Mouse (Mus musculus): Measurements from ENCODE around the gene Cadm4.
"Not testable (repeated sequence)": the region's sequence is repeated elsewhere in the genome, so short reads cannot be mapped to it uniquely, and the experiment has no call there.

Cadm4 gene

DNA sequence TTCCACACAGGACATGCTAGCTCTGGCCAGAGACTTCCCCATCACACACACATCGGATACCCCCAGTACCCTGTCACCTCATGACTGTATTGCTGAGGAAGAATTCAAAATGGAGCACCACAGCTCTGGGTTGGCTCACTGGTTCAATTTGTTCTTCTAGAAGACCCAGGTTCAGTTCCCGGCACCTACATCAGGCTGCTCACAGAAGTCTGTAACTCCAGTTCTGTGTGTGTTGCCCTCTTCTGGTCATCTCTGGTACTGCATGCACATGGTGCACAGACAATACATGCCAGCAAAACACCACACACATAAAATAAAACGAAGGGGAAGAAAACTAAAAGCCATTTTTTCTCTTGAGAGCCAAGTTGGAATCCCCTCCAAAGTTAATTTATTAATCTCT lies 12.7 kb upstream of the Cadm4 start:
- no peak for DNase-seq

- DNase-seq, result no peak
These were observed 11.5 kb upstream of the Cadm4 start for GRCm38 (mm10) chr7:24470356-24470755.

DNA sequence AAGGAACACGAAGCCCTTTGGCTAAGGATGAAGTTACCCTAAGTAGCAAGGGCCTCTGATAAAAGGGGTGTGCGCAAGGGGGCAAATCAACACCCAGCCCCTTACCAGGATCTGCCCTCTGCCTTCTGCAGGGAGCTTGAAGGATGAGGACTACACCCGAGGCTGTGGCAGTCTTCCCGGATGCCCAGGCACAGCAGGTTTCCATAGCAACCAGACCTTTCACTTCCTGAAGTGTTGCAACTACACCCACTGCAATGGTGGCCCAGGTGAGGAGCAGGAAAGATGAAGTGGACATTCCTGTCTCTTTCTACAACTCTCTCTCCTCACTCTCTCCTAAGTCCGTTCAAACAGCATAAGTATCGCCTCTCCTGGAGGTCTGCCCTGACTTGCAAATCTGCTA lies 9.4 kb upstream of the Cadm4 start:
- DNase-seq, result no peak

DNA sequence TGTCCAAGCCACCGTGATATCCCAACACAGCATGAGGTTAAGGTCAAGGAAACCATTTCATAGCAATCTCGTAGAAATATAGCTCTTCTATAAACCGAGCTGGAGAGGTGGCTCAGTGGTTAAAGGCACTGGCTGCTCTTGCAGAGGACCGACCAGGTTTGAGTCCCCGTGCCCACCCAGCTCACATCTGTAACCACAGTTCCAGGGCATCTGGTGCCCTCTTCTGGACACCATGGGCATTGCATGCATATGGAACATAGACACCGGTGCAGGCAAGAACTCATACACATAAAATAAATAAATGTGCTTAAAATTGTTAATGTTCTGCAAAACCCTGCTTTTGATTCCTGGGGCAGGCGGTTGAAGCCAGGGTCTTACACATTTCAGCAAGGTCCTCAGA lies 8.9 kb upstream of the Cadm4 start:
- DNase-seq, result no peak

DNA sequence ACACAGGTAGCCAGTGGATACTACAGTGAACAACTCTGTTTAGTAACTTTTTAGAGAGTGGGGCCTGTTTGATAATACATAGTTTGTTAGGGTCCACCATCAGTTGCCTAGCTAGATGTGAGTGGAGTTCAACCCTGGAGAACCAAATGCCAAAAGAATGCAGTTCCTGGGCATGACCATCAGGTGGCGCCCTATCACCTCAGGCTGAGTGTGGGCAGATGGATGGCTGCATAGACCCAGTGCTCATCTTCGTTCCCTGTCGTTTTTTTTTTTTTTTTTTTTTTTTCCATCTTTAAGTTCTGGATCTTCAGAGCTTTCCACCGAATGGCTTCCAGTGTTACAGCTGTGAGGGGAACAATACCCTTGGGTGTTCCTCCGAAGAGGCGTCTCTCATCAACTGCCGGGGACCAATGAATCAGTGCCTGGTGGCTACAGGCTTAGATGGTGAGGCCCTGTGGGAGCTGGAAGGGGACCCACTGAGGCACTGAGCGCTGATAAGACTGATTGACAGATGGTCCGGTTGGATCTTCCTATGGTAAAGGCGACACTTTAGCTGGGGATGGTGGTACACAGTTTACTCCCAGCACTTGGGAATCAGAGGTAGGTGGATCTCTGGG lies 7.8 kb upstream of the Cadm4 start:
- DNase-seq, result peak; percentile 66

- no peak for DNase-seq
These were observed 6.9 kb upstream of the Cadm4 start for GRCm38 (mm10) chr7:24474811-24475506.

GRCm38 (mm10) chr7:24476338-24476737 lies 5.5 kb upstream of the Cadm4 start:
- no peak for DNase-seq

DNA sequence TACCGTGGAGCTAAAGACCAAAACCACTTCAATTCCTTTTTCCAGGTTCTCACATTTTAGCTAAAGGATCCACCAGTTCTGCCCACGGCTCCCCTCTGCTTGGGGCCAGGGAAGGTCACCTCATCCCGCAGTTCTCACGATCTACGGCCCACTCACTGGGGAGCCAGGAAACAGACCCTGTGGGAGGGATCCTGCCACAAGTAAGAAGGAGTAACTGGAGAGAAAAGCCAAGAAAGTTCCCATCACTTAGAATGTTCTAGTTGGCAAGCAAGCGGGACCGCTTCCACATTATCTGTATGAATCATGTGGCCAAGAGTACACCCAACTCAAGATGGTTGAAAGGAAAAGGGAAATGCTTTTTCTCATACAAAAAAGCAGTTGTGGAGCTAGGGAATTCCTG lies 5.0 kb upstream of the Cadm4 start:
- DNase-seq, result no peak

DNA sequence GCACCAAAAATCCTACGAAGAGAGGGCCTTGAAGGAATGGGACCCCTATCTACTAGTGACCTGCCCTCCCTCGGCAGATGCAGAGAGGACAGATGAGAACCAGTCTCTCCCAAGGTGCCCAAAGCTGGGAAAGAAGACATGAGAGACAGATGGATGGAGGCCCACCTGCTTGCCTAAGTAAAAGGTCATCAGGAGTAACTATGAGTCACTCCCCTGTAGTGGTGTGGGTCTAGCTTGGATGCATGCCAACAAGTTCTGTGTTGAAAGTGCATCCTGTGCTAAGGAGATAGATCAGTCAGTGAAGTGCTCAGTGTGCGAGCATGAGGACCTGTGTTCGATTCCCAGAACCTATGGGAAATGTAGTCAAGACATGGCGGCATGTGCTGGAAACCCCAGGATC lies 2.9 kb upstream of the Cadm4 start:
- no peak for DNase-seq

GRCm38 (mm10) chr7:24479685-24480084 lies 2.1 kb upstream of the Cadm4 start:
- DNase-seq, result no peak

DNA sequence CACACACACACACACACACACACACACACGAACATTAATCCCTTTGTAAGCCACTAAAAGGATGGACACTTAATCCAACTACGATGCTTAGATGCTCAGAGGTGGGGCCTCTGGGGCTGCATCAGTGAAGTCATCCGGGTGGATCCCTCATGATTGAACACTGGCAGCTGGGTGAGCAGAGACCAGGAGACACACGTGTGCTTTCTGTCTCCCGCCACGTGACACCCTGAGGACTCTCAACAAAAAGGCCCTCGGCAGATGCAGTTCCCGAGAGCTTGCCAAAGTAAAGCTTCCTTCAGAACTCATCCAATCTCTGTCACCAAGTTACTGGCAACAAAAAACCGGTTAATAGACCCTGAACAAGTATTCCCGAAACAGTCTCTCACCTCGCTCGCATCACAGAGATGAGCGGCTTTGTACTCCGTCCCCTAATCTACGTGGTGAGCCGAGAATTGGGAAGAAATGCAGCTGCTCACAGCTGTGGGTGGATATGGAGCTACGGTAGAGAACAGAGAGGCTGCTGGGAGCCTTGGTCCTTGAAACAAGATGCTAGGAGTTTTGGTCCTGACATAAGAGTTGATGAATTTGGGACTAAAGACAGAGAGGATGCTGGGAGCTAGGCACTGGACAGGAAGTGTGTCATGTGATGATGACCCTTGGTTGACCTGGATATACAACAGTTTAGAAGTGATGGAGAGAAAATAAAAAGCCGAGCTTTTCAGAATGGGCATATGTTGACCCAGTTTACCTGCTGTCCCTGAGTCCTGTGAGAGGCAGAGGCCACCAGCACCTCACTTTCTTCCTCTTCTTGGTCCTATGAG lies 1.5 kb upstream of the Cadm4 start:
- DNase-seq, result no peak

- no peak for DNase-seq
These were observed 793 bp upstream of the Cadm4 start for GRCm38 (mm10) chr7:24480986-24481473.

DNA sequence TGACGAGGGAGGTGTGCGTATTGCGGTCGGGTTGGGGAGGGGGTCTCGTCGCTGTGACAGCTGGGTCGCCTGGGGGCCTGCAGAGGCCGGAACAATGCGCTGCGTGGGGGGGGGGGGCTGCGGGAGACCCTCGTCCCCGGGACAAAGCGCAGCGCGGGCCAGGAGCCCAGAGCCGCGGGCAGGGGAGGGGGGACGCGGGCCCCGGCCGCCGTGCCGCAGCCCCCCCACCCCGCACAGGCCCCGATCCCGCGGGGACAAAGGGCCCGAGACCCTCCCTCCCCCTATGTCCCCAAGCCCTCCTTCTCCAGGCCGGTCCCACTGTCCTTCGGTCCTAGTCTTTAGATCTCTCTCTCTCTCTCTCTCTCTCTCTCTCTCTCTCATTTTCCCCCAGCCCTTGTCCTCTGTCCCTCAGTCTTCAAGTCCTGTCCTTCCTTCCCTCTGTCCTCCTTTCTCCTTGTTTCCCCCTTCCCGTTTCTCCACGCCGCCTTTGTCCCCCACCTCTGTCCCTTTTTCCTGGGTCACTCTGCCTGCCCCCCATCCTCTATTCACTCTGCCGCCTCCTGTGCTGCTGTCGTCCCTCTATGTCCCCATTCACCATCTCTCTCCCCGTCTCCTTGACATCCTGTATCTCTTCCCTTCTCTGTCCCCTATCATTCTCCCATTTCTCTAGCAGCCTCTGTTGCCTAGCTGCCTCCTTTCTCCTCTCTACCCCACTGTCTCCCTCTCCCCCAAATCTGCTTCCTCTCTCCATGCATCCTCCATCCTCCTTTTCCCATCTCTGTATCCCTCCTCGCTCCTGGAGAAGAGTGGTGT lies 591 bp downstream of the Cadm4 start:
- DNase-seq, result no peak

- DNase-seq, result not testable (repeated sequence)
These were observed 1.5 kb downstream of the Cadm4 start for GRCm38 (mm10) chr7:24483291-24483690.

DNA sequence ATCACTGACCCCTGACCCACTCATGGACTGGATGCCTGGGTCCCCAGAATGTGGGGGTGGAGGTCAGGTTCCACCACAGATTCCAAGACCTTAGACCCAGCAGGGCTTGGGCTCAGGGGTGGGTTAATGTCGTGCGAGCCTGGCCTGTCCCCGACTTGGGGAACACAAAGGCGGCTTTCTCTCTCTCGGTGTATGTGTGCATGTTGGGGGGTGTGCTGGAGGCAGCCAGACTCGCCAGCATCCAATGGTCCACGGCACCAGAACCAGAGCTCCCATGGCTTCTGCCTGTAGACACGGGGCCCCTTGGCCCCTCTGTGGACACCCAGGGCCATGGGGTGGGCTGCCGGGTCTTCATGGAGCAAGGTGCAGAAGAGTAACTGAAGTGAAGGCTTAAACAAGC lies 3.7 kb downstream of the Cadm4 start:
- DNase-seq, result no peak

GRCm38 (mm10) chr7:24486654-24487130 lies 4.9 kb downstream of the Cadm4 start:
- DNase-seq, result no peak

DNA sequence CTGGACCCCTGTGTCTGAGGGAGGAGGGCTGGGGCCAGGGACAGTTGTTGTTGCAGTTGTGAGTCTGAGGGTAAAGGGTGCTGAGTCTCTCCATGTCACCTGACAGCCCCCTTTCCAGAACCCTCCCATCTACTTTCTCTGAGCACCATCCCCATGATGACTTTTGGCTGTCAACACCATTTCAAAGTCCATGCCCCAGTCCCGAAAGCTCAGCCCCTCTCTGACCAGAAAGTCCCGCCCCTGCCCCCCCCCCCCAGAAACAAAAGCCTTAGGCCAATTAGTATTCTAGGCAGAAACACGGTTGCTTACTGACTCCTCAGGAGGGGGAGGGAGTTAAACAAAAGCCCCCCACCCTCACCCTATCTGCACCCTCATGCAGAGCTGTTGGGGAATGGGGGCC lies 5.6 kb downstream of the Cadm4 start:
- DNase-seq, result no peak

DNA sequence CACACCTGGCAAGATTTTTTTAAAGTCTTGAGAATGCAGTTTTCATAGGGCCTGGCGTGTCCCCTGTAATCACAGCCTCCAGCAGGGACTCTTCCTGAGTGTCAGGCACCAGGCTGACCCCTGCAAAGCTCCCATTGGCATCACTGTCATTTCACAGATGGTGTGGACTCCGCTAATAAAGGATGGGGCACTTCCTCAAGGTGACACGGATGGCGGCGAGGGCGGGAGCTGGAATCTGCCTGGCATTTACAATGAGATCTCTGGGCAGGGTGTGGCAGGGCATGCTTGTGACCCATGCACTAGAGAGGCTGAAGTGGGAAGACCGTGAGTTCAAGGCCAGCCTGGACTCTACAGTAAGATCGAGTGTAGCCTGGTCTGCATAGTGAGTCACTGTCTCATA lies 6.5 kb downstream of the Cadm4 start:
- no peak for DNase-seq

- DNase-seq, result no peak
These were observed 18.2 kb downstream of the Cadm4 start for GRCm38 (mm10) chr7:24499856-24500577.

- no peak for DNase-seq
These were observed 19.1 kb downstream of the Cadm4 start for GRCm38 (mm10) chr7:24500929-24501328.

- DNase-seq, result no peak
These were observed 19.7 kb downstream of the Cadm4 start for GRCm38 (mm10) chr7:24501492-24501891.

GRCm38 (mm10) chr7:24504004-24504403 lies 22.2 kb downstream of the Cadm4 start:
- DNase-seq, result no peak

Data from right cerebral cortex, postnatal 25 days (tissue).